Mouse (Mus musculus) T-helper 1 cell (primary cell): Measurements from ENCODE around the gene Stat2.

Source experiments
- in situ Hi-C: fragments of 300-600 bp; cut with MboI, MseI; formaldehyde crosslinking; loops from one replicate; pipeline ENCODE4 v1.15.1; 2025; ENCODE audit warnings: high pct_unique_total_duplicates

Gene Stat2

GRCm38 (mm10) chr10:128270287-128270841 is at the start of gene Stat2:
Stat2 (plus strand) TSS chr10:128270559.
- in situ Hi-C loops, result no loop called here

- in situ Hi-C loops, result no loop called here
Observed at GRCm38 (mm10) chr10:128221533-128222286, 48.6 kb upstream of the Stat2 start.

GRCm38 (mm10) chr10:128225064-128225463 is 45.3 kb upstream of the Stat2 start:
- in situ Hi-C loops, result no loop called here

- in situ Hi-C loops, result no loop called here
Observed at GRCm38 (mm10) chr10:128225538-128225937, 44.8 kb upstream of the Stat2 start, which contains the start of gene Mip. Mip (plus strand) TSS chr10:128225838.

- in situ Hi-C loops, result no loop called here
Observed at GRCm38 (mm10) chr10:128227592-128227991, 42.8 kb upstream of the Stat2 start.

- in situ Hi-C loops, result no loop called here
Observed at GRCm38 (mm10) chr10:128228009-128228408, 42.4 kb upstream of the Stat2 start.

- in situ Hi-C loops, result no loop called here
Observed at GRCm38 (mm10) chr10:128230582-128230981, 39.8 kb upstream of the Stat2 start.

- in situ Hi-C loops, result no loop called here
Observed at GRCm38 (mm10) chr10:128231146-128231545, 39.2 kb upstream of the Stat2 start.

- in situ Hi-C loops, result no loop called here
Observed at GRCm38 (mm10) chr10:128231697-128232419, 38.5 kb upstream of the Stat2 start, which contains the start of gene Timeless. Timeless (plus strand) TSS chr10:128232065.

GRCm38 (mm10) chr10:128232420-128232985 is 37.9 kb upstream of the Stat2 start:
- in situ Hi-C loops, result no loop called here

- in situ Hi-C loops, result no loop called here
Observed at GRCm38 (mm10) chr10:128236321-128236720, 34.0 kb upstream of the Stat2 start.

- in situ Hi-C loops, result no loop called here
Observed at GRCm38 (mm10) chr10:128237807-128238480, 32.4 kb upstream of the Stat2 start.

GRCm38 (mm10) chr10:128239140-128239539 is 31.2 kb upstream of the Stat2 start:
- in situ Hi-C loops, result no loop called here

- in situ Hi-C loops, result no loop called here
Observed at GRCm38 (mm10) chr10:128240131-128240530, 30.2 kb upstream of the Stat2 start.

- in situ Hi-C loops, result no loop called here
Observed at GRCm38 (mm10) chr10:128243252-128243651, 27.1 kb upstream of the Stat2 start.

GRCm38 (mm10) chr10:128244121-128244520 is 26.2 kb upstream of the Stat2 start:
- in situ Hi-C loops, result no loop called here

- in situ Hi-C loops, result no loop called here
Observed at GRCm38 (mm10) chr10:128247020-128247732, 23.2 kb upstream of the Stat2 start.

- in situ Hi-C loops, result no loop called here
Observed at GRCm38 (mm10) chr10:128250565-128250964, 19.8 kb upstream of the Stat2 start.

GRCm38 (mm10) chr10:128253677-128254255 is 16.6 kb upstream of the Stat2 start, which contains the start of gene Apon:
Apon (plus strand) TSS chr10:128254096.
- in situ Hi-C loops, result no loop called here

- in situ Hi-C loops, result no loop called here
Observed at GRCm38 (mm10) chr10:128255925-128256324, 14.4 kb upstream of the Stat2 start.
